31 mouse cellular contexts compared by ENCODE assay signal in the genomic region with DNA sequence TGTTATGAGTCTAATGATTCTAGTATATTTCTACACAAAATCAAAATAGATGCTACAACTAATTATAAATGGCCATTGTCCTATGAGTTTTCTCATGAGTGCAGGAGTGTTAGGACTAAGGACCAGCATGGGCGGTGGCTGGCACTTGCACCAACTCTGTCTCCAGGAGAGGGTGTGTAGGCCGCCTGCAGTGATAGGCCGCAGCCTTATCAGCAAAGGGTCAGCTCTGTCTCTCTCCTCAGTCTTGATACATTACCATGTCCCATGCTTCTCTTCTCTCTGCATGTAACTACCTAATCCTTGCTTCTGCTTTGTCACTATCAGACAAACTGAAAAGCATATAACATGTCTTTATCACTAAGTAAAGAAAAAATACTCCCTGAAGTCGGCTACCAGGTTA.
DNase-seq lines count a peak whose midpoint lies in the region; ATAC-seq and TF ChIP-seq lines count a peak whose summit lies in the region.
"Had no signal": no experiment of that assay in that cellular context is flagged by ENCODE, and none has a peak within 500 bp of the region (broad histone marks: within the 10 kb centered on the region; RNA-seq: fewer than 3 reads in every experiment).

No protein-coding gene starts in this region.

- intact Hi-C loops in left cerebral cortex, adult 2 months (cut with DNase I): no loop called here

- no peaks in the 10 kb centered on the region for H3K4me1 ChIP-seq in kidney, embryonic 15.5 days
- H3K4me1 ChIP-seq in liver, embryonic 13.5 days (replicated peaks): peaks cover 16% of the 10 kb centered on the region
- H3K4me1 ChIP-seq in hindbrain, embryonic 14.5 days (replicated peaks; ENCODE audit: control insufficient read depth, insufficient read depth, low read length): no peaks in the 10 kb centered on the region
- H3K4me1 ChIP-seq: forebrain, embryonic 10.5 days; forebrain, embryonic 15.5 days; heart, embryonic 13.5 days; hindbrain, embryonic 15.5 days; limb, embryonic 12.5 days; neural tube, embryonic 13.5 days had no signal

- no peak overlapping the region for H3K4me3 ChIP-seq in kidney, embryonic 15.5 days (replicated peaks)
- no peak overlapping the region for H3K4me3 ChIP-seq in liver, embryonic 13.5 days (replicated peaks)
- no peak overlapping the region for H3K4me3 ChIP-seq in left cerebral cortex, adult 2 months
- no peak overlapping the region for H3K4me3 ChIP-seq in hindbrain, embryonic 14.5 days (replicated peaks; ENCODE audit: low read length)
- H3K4me3 ChIP-seq: forebrain, embryonic 10.5 days; forebrain, embryonic 15.5 days; heart, adult 2 months; heart, embryonic 13.5 days; hindbrain, embryonic 15.5 days; limb, embryonic 12.5 days; myocyte; neural tube, embryonic 13.5 days had no signal

- no peak overlapping the region for H3K4me2 ChIP-seq in kidney, embryonic 15.5 days
- no peak overlapping the region for H3K4me2 ChIP-seq in liver, embryonic 13.5 days
- no peak overlapping the region for H3K4me2 ChIP-seq in hindbrain, embryonic 14.5 days (replicated peaks)
- H3K4me2 ChIP-seq: forebrain, embryonic 15.5 days; heart, embryonic 13.5 days; hindbrain, embryonic 15.5 days; limb, embryonic 12.5 days; neural tube, embryonic 13.5 days had no signal

- no peak for TF ChIP-seq CTCF in left cerebral cortex, adult 2 months (IDR thresholded peaks at IDR 0.05)

- DNase-seq in kidney, adult 9 months: no peak
- DNase-seq in liver, embryonic 13.5 days: peak; percentile 53
- no peak for DNase-seq in embryo, embryonic 10.5 days (ENCODE audit: low spot score)
- no peak for DNase-seq in left cerebral cortex, adult 2 months (ENCODE audit: extremely low spot score in 1 of 2, low spot score in 2 of 2)
- no peak for DNase-seq in hindbrain, embryonic 14.5 days (ENCODE audit: low spot score)
- DNase-seq: adrenal gland, postnatal 10 days; cerebellum, adult 18-20 months; cerebellum, postnatal 10 days; heart, adult 2 months; heart, postnatal 10 days; kidney, adult 18-20 months; kidney, postnatal 4 days; layer of hippocampus, postnatal 36 days; lung, adult 18-20 months; lung, postnatal 4 days; thymus, postnatal 4 days had no signal

- no peak overlapping the region for H3K9ac ChIP-seq in kidney, embryonic 15.5 days
- H3K9ac ChIP-seq in liver, embryonic 13.5 days: no peak overlapping the region
- H3K9ac ChIP-seq in hindbrain, embryonic 14.5 days: no peak overlapping the region
- H3K9ac ChIP-seq: forebrain, embryonic 15.5 days; heart, embryonic 13.5 days; hindbrain, embryonic 15.5 days; limb, embryonic 12.5 days; neural tube, embryonic 13.5 days had no signal

- 95% methylated on average over 4 of the region's 4 CpGs for WGBS in kidney, embryonic 15.5 days
- WGBS in liver, embryonic 13.5 days (ENCODE audit: insufficient replicate concordance): 30% methylated on average over 4 of the region's 4 CpGs
- WGBS in hindbrain, embryonic 14.5 days: 95% methylated on average over 4 of the region's 4 CpGs

- peaks cover 17% of the 10 kb centered on the region for H3K36me3 ChIP-seq in kidney, embryonic 15.5 days
- peaks cover 5% of the 10 kb centered on the region; the same call in 1 of the 2 replicates for H3K36me3 ChIP-seq in liver, embryonic 13.5 days
- H3K36me3 ChIP-seq in hindbrain, embryonic 14.5 days (replicated peaks; ENCODE audit: control insufficient read depth, insufficient read depth): peaks cover 29% of the 10 kb centered on the region

- ATAC-seq in kidney, embryonic 15.5 days (replicated peaks; ENCODE audit: low FRiP score): peak; percentile 43; the same call in 1 of the 2 replicates
- ATAC-seq in erythroblast, adult 5-6 weeks (replicated peaks; ENCODE audit: low FRiP score, poor library complexity, severe bottlenecking): peak; percentile 74; the same call in 1 of the 2 replicates
- ATAC-seq in liver, embryonic 13.5 days (ENCODE audit: low read depth): peak; percentile 100
- peak; percentile 91 for ATAC-seq in megakaryocyte progenitor cell, adult 5-6 weeks (replicated peaks; ENCODE audit: poor library complexity)
- ATAC-seq in hindbrain, embryonic 14.5 days (ENCODE audit: low FRiP score): no peak
- ATAC-seq: forebrain, embryonic 15.5 days; inflammation-experienced regulatory T-cells, adult 6 months; lung, postnatal 0 days; Patski had no signal

- no peaks in the 10 kb centered on the region for H3K9me3 ChIP-seq in kidney, embryonic 15.5 days (replicated peaks)
- H3K9me3 ChIP-seq in liver, embryonic 13.5 days (replicated peaks): no peaks in the 10 kb centered on the region
- no peaks in the 10 kb centered on the region for H3K9me3 ChIP-seq in hindbrain, embryonic 14.5 days (ENCODE audit: control insufficient read depth, low read length)
- H3K9me3 ChIP-seq: forebrain, embryonic 10.5 days; forebrain, embryonic 15.5 days; heart, embryonic 13.5 days; hindbrain, embryonic 15.5 days; limb, embryonic 12.5 days; neural tube, embryonic 13.5 days had no signal

- H3K27me3 ChIP-seq in kidney, embryonic 15.5 days: no peaks in the 10 kb centered on the region
- no peaks in the 10 kb centered on the region for H3K27me3 ChIP-seq in liver, embryonic 13.5 days
- no peaks in the 10 kb centered on the region for H3K27me3 ChIP-seq in hindbrain, embryonic 14.5 days (ENCODE audit: control insufficient read depth, insufficient read depth, low read length)
- H3K27me3 ChIP-seq: CH12.LX; forebrain, embryonic 15.5 days; heart, embryonic 13.5 days; hindbrain, embryonic 15.5 days; limb, embryonic 12.5 days; neural tube, embryonic 13.5 days; Patski had no signal

- no peak overlapping the region for H3K27ac ChIP-seq in kidney, embryonic 15.5 days
- no peak overlapping the region for H3K27ac ChIP-seq in liver, embryonic 13.5 days
- no peak overlapping the region for H3K27ac ChIP-seq in left cerebral cortex, adult 2 months
- H3K27ac ChIP-seq in hindbrain, embryonic 14.5 days: no peak overlapping the region
- H3K27ac ChIP-seq: forebrain, embryonic 10.5 days; forebrain, embryonic 15.5 days; heart, adult 2 months; heart, embryonic 13.5 days; hindbrain, embryonic 15.5 days; kidney, postnatal 0 days; limb, embryonic 12.5 days; neural tube, embryonic 13.5 days had no signal
